Mouse (Mus musculus): ENCODE measurements around the gene Gm21905.

Gene Gm21905

DNA sequence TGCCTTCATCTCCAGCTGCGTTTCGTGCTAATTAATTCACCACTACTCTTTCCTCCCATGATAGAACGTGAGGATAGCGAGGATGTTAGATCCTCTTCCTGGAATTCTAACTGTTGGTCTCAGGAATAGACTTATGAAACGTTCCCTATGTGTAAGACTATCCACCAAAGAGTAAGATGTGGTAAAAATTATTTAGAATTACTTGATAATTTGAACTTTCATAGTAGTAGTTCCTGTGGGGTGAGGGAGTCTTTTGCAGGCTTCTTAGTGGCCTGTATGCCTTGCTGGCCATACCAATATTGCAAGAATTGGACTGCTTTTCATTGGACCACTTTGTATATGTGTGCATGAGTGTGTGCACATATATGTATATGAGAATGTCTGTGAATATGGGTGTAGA is at the start of gene Gm21905:
Gene Gm21905, minus strand, starts transcription at position 101 of the 400 bp plus-strand sequence.
- no peak for DNase-seq

DNA sequence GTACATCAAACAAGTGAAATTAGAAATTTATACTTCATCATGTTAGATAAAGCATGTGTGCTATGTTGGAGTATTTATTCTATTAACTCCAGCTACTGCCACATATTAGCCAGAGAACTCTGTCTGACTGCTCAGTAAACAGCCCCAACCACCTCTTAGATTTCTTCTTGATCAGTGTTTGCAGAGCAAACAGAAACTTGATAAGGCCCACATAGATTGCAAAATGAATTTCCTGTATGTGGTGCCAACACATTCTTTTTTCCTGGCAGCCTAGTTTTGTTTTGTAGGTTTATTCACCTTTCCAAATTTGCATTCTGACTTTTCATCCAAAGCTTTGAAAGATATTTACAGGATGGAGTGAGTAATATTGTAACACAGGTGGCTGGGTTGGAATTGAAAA is 44.2 kb upstream of the Gm21905 start:
- DNase-seq, result no peak

GRCm38 (mm10) chr5:67981946-67982526 is 35.8 kb upstream of the Gm21905 start:
- no peak for DNase-seq

- DNase-seq, result no peak
Observed at GRCm38 (mm10) chr5:67969536-67969935, 23.3 kb upstream of the Gm21905 start.

- no peak for DNase-seq
Observed at GRCm38 (mm10) chr5:67961708-67962629, 15.7 kb upstream of the Gm21905 start.

- DNase-seq, result no peak
Observed at GRCm38 (mm10) chr5:67955486-67955885, 9.3 kb upstream of the Gm21905 start.

DNA sequence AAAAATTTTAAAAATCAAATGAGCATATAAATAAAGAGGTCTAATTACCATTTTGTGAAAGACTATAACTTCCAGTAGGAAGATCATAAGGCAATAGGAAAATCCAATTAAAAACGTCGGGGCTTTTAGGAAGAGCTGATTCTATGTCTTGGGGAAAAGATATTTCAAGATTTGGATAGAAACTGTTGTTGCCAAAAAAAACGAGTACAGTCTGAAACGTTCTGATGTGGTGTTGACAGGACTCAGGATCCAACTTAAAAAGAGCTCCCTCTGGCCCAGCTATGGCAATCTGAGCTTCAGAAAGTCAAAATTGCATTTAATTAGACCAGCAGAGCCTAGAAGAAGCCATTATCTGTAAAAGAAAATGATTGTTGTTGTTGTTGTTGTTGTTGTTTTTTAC is 7.9 kb upstream of the Gm21905 start:
- no peak for DNase-seq

DNA sequence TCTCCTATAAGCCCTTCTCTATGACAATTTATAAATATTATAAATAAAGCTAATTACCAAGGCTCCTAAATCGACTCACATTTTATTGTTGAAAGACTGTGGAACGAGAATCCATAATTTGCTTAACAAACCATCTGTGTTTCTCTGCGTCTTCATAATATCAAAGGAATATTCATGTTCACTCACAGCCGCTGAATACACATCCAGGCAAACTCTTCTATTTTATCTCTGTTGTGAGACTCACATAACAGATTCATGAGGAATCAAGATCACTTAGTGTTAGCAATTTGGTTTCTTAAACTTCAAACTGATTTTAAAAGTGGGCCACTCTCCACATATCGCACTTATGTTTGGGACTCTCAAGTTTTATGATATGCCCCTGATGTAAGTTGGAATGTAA is 1.9 kb upstream of the Gm21905 start:
- DNase-seq, result no peak

DNA sequence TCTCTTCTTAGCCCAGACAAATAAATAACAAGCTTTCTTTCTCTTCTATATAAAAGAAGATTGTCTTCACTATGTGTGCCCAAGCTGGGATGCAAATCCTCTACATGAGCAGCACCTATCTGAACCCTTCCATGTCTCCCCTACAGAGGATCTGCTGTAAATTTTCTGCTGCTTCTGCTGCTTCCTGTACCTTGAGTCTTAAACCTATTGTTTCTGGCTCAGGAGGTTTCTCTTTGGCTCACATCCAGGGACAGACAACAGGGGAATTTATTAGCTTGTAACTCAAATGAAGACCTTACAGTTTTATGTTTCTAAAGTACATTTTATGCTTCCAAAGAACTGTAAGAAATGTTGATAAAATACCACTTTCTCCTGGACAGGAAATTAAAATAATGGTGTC is 785 bp upstream of the Gm21905 start:
- no peak for DNase-seq

- DNase-seq, result no peak
Observed at GRCm38 (mm10) chr5:67944074-67944785, 2.0 kb downstream of the Gm21905 start.

- no peak for DNase-seq
Observed at GRCm38 (mm10) chr5:67943199-67943598, 3.0 kb downstream of the Gm21905 start.

GRCm38 (mm10) chr5:67941369-67941768 is 4.9 kb downstream of the Gm21905 start, which contains the start of gene Gm5108:
Gm5108 (plus strand) TSS chr5:67941669.
- no peak for DNase-seq

GRCm38 (mm10) chr5:67931623-67932022 is 14.6 kb downstream of the Gm21905 start:
- DNase-seq, result no peak

GRCm38 (mm10) chr5:67930584-67930983 is 15.6 kb downstream of the Gm21905 start:
- no peak for DNase-seq

- no peak for DNase-seq
Observed at GRCm38 (mm10) chr5:67904555-67904954, 41.7 kb downstream of the Gm21905 start.

DNA sequence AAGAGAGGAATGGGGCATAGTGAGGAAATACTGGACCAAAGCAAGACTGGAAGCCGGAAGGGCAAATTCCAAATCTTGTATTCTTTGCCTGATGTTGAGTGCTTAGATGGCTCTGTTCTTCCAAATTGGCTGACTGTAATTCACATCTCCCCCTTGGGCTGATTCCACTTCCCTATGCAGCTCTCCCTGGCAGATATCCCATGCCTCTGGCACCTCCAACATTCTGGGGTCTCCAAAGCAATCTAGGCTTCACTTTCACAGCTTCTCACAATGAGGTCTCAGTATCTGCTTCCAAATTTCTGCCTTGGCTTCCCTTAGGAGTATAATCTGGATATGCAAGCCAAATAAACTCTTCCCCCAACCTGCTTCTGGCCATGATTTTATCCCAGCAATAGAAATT is 47.3 kb downstream of the Gm21905 start:
- no peak for DNase-seq

DNA sequence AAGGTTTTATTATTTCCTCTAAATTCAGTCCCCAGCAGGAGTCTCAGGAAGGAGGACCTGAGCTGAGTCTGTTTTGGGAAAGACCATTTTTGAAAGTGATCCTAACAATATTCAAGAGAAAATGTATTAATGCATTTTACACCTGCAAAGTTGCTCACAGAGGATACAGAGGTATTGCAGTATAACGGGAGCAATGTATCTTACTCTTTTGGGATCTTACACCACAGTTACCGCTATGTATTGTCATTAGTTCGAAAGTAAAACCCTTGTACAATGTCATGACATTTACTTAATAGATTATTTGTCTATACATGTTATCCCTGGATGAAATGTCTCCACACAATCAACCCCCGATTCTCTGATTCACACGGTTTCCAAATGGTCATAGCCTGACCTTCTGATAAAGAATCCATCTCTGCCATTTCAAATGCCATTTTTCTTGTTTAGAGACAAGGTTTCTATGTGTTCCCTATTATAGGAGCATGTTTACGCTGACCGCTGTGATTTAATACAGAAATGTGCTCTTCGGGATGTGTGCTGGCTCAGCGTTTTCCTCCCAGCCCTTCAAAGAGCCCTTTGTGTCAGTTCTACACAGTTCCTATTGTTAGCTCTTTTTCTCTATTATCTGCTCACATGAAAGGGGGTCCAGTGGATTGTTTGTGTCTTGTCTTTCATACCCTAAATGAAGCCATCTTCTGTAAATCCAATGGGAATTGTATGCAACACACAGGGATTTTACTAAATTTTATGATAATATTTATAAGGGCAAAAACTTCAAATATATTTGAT is 61.6 kb downstream of the Gm21905 start:
- DNase-seq, result no peak

GRCm38 (mm10) chr5:67883564-67884171 is 62.6 kb downstream of the Gm21905 start:
- no peak for DNase-seq
